Mouse (Mus musculus) ovary, adult 10 weeks (tissue): ENCODE results near the gene Pik3r5. TPM values are rescaled to one million over a fixed set of nuclear protein-coding genes. Genes with fewer than 3 reads are reported as not detected.

Experiments used
- polyA plus RNA-seq: library from polyadenylated mRNA; stranded (reverse); fragments of 350-450 nt; fragmentation: Illumina TruSeq; extraction: RNeasy Lipid Tissue Mini Kit (QIAGEN cat#74804); gene quantifications from one replicate; pipeline ENCODE4 v1.2.3, GENCODE M21; 2014

The Pik3r5 gene
- 0.74 TPM for polyA plus RNA-seq

GRCm38 (mm10) chr11:68431699-68432360 is at the start of gene Pik3r5:
Gene Pik3r5, plus strand, starts transcription at chr11:68432121.

DNA sequence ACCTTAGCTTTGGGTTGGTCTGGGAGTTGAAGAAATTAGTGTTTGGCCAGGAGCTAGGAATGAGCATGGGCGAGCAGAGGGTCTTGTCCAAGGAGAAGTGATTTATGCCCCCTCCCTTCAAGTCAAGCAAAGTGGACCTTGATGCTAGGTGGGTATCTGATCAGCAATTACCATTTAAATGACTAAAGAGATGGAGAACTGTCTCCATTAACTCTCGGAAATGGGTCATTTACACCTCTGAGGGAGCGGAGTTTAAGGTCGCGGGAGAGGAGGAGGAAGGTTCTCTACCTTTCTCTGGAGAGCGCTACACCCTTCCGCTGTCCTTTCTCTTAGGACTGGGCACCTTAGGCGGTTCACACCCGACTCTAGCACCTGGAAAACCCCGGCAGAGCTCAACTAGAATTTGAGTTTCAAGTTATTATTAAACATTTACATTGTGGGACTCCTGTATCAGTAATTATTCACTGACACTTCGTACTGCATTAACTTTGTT is 31.1 kb upstream of the Pik3r5 start, which contains the start of gene Ntn1:
Gene Ntn1 (minus strand): TSS at position 97 of the 493 bp plus-strand sequence.

GRCm38 (mm10) chr11:68502902-68503629 is 71.1 kb downstream of the Pik3r5 start, which contains the start of gene Pik3r6:
Gene Pik3r6, plus strand, starts transcription at chr11:68503019.

Other genes starting within 250 kb of the Pik3r5 start
- 1.0 TPM for gene Ntn1, start 31.3 kb upstream of the Pik3r5 start, polyA plus RNA-seq
- 0.14 TPM for gene Pik3r6, start 70.9 kb downstream of the Pik3r5 start, polyA plus RNA-seq
- 0.29 TPM for gene Mfsd6l, start 124.1 kb downstream of the Pik3r5 start, polyA plus RNA-seq
- 1.6 TPM for gene Ccdc42, start 154.9 kb downstream of the Pik3r5 start, polyA plus RNA-seq